Mouse (Mus musculus): ENCODE results near the gene Irgc1. TPM values are rescaled to one million over a fixed set of nuclear protein-coding genes. Genes with fewer than 3 reads are reported as not detected.

Gene Irgc1
- polyA plus RNA-seq, 1 experiment = 19.9 TPM

- no peaks in the 10 kb centered on the region for H3K27me3 ChIP-seq (ENCODE audit: control insufficient read depth, insufficient read depth, low read length)
- no peak overlapping the region for H3K4me3 ChIP-seq (ENCODE audit: extremely low read depth, insufficient read depth, insufficient read length)
- no peak for DNase-seq (ENCODE audit: low read depth in 1 of 2, low spot score in 2 of 2)
- H3K27ac ChIP-seq (ENCODE audit: insufficient read depth, low read length) = no peak overlapping the region
- TF ChIP-seq CTCF (IDR thresholded peaks at IDR 0.05; ENCODE audit: extremely low read depth, insufficient read depth, insufficient read length, insufficient replicate concordance) (no peak), POLR2A (IDR thresholded peaks at IDR 0.05; ENCODE audit: low read depth, low read length) (no peak)
- WGBS = 35% methylated on average over 5 of the region's 5 CpGs
- no peaks in the 10 kb centered on the region; the same call in 1 of the 2 replicates for H3K4me1 ChIP-seq (ENCODE audit: control insufficient read depth, insufficient read depth, insufficient read length)
- H3K36me3 ChIP-seq (ENCODE audit: control insufficient read depth, insufficient read depth, low read length) = no peaks in the 10 kb centered on the region
Observed at GRCm38 (mm10) chr7:24391077-24391476, 61.0 kb downstream of the Irgc1 start.

DNA sequence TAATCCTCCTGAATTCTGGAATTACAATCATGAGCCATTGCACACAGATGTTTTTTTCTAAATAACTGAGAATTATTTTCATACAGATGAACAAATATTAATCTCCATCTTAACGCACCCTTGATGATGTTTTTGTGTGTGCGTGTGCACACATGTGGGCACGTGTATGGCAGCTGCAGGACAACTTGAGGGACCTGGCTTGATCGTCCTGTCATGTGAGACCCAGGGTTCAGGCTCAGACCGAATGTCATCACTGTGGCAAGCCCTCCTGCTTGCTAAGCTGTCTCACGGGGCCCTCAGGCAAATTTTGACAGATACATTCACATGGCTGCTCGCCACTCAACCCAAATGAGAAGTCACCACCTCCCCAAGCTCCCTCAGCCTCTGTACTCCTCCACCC, 61.6 kb downstream of the Irgc1 start:
- TF ChIP-seq CTCF (IDR thresholded peaks at IDR 0.05; ENCODE audit: extremely low read depth, insufficient read depth, insufficient read length, insufficient replicate concordance) (no peak), POLR2A (IDR thresholded peaks at IDR 0.05; ENCODE audit: low read depth, low read length) (no peak)
- WGBS = 71% methylated on average over 7 of the region's 7 CpGs
- Histone ChIP-seq H3K4me3 (ENCODE audit: extremely low read depth, insufficient read depth, insufficient read length) (no peak overlapping the region), H3K4me1 (ENCODE audit: control insufficient read depth, insufficient read depth, insufficient read length) (no peaks in the 10 kb centered on the region; the same call in 1 of the 2 replicates), H3K27ac (ENCODE audit: insufficient read depth, low read length) (no peak overlapping the region), H3K27me3 (ENCODE audit: control insufficient read depth, insufficient read depth, low read length) (no peaks in the 10 kb centered on the region), H3K36me3 (ENCODE audit: control insufficient read depth, insufficient read depth, low read length) (no peaks in the 10 kb centered on the region)
- DNase-seq (ENCODE audit: low read depth in 1 of 2, low spot score in 2 of 2) = no peak

- WGBS = 35% methylated on average over 13 of the region's 13 CpGs
- TF ChIP-seq POLR2A (IDR thresholded peaks at IDR 0.05; ENCODE audit: low read depth, low read length) = no peak
- no peak for TF ChIP-seq CTCF (IDR thresholded peaks at IDR 0.05; ENCODE audit: extremely low read depth, insufficient read depth, insufficient read length, insufficient replicate concordance)
- Histone ChIP-seq H3K36me3 (ENCODE audit: control insufficient read depth, insufficient read depth, low read length) (peaks cover 2% of the 10 kb centered on the region; the same call in 1 of the 2 replicates), H3K4me1 (ENCODE audit: control insufficient read depth, insufficient read depth, insufficient read length) (no peaks in the 10 kb centered on the region; the same call in 1 of the 2 replicates), H3K27ac (ENCODE audit: insufficient read depth, low read length) (no peak overlapping the region; the same call in 1 of the 2 replicates), H3K4me3 (ENCODE audit: extremely low read depth, insufficient read depth, insufficient read length) (no peak overlapping the region), H3K27me3 (ENCODE audit: control insufficient read depth, insufficient read depth, low read length) (no peaks in the 10 kb centered on the region)
- no peak for DNase-seq (ENCODE audit: low read depth in 1 of 2, low spot score in 2 of 2)
Observed at GRCm38 (mm10) chr7:24389516-24390187, 62.4 kb downstream of the Irgc1 start.

DNA sequence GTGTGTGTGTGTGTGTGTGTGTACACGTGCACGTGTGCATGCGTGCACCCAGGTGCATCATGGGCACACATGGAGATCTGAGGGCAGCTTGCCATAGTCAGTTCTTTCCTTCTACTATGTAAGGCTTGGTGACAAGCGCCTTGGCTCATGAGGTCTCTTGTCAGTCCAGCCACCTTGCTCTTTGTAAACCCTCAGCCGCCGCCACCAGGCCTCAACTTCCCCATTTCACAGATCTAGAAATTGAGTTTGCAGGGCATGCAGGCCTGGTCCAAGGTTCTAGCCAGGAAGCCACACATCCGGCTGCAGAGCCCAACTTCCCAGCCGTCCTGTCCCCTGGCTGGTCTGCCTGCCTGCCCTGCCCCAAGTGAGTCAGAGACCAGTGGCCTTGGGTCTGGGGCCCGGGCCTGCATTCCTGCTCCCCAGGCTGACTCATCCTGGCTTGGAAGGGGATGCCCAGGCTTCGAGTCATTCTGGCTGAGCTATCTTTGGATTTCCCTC, 65.0 kb downstream of the Irgc1 start:
- H3K36me3 ChIP-seq (ENCODE audit: control insufficient read depth, insufficient read depth, low read length) = peaks cover 5% of the 10 kb centered on the region; the same call in 1 of the 2 replicates
- no peak for DNase-seq (ENCODE audit: low read depth in 1 of 2, low spot score in 2 of 2)
- no peak overlapping the region for H3K4me3 ChIP-seq (ENCODE audit: extremely low read depth, insufficient read depth, insufficient read length)
- no peak for TF ChIP-seq POLR2A (IDR thresholded peaks at IDR 0.05; ENCODE audit: low read depth, low read length)
- TF ChIP-seq CTCF (IDR thresholded peaks at IDR 0.05; ENCODE audit: extremely low read depth, insufficient read depth, insufficient read length, insufficient replicate concordance) = no peak
- 30% methylated on average over 10 of the region's 10 CpGs for WGBS
- H3K4me1 ChIP-seq (ENCODE audit: control insufficient read depth, insufficient read depth, insufficient read length) = no peaks in the 10 kb centered on the region; the same call in 1 of the 2 replicates
- H3K27me3 ChIP-seq (ENCODE audit: control insufficient read depth, insufficient read depth, low read length) = no peaks in the 10 kb centered on the region
- peak overlapping the region; percentile 10; the same call in 1 of the 2 replicates for H3K27ac ChIP-seq (ENCODE audit: insufficient read depth, low read length)

- DNase-seq (ENCODE audit: low read depth in 1 of 2, low spot score in 2 of 2) = peak in 1 of 2 experiments; percentile 73
- peaks cover 6% of the 10 kb centered on the region; the same call in 1 of the 2 replicates for H3K4me1 ChIP-seq (ENCODE audit: control insufficient read depth, insufficient read depth, insufficient read length)
- WGBS = 15% methylated on average over 11 of the region's 11 CpGs
- no peak for TF ChIP-seq POLR2A (IDR thresholded peaks at IDR 0.05; ENCODE audit: low read depth, low read length)
- TF ChIP-seq CTCF (IDR thresholded peaks at IDR 0.05; ENCODE audit: extremely low read depth, insufficient read depth, insufficient read length, insufficient replicate concordance) = peak; percentile 97
- H3K27ac ChIP-seq (ENCODE audit: insufficient read depth, low read length) = no peak overlapping the region
- peaks cover 6% of the 10 kb centered on the region; the same call in 1 of the 2 replicates for H3K36me3 ChIP-seq (ENCODE audit: control insufficient read depth, insufficient read depth, low read length)
- H3K27me3 ChIP-seq (ENCODE audit: control insufficient read depth, insufficient read depth, low read length) = no peaks in the 10 kb centered on the region
- no peak overlapping the region for H3K4me3 ChIP-seq (ENCODE audit: extremely low read depth, insufficient read depth, insufficient read length)
Observed at GRCm38 (mm10) chr7:24384827-24385226, 67.3 kb downstream of the Irgc1 start.

GRCm38 (mm10) chr7:24384070-24384469, 68.0 kb downstream of the Irgc1 start:
- no peak overlapping the region for H3K4me3 ChIP-seq (ENCODE audit: extremely low read depth, insufficient read depth, insufficient read length)
- H3K27me3 ChIP-seq (ENCODE audit: control insufficient read depth, insufficient read depth, low read length) = no peaks in the 10 kb centered on the region
- 80% methylated on average over 6 of the region's 6 CpGs for WGBS
- H3K27ac ChIP-seq (ENCODE audit: insufficient read depth, low read length) = no peak overlapping the region
- no peak for DNase-seq (ENCODE audit: low read depth in 1 of 2, low spot score in 2 of 2)
- H3K4me1 ChIP-seq (ENCODE audit: control insufficient read depth, insufficient read depth, insufficient read length) = peaks cover 12% of the 10 kb centered on the region; the same call in 1 of the 2 replicates
- peaks cover 6% of the 10 kb centered on the region for H3K36me3 ChIP-seq (ENCODE audit: control insufficient read depth, insufficient read depth, low read length)
- no peak for TF ChIP-seq CTCF (IDR thresholded peaks at IDR 0.05; ENCODE audit: extremely low read depth, insufficient read depth, insufficient read length, insufficient replicate concordance)
- TF ChIP-seq POLR2A (IDR thresholded peaks at IDR 0.05; ENCODE audit: low read depth, low read length) = no peak

Data from spleen, adult 2 months (tissue).